Mouse (Mus musculus): ENCODE data around the gene Gpsm1. TPM values are rescaled to one million over a fixed set of nuclear protein-coding genes. Genes with fewer than 3 reads are reported as not detected.

The Gpsm1 gene
- polyA plus RNA-seq, 1 experiment = 20.5 TPM

GRCm38 (mm10) chr2:26286391-26286790 lies 28.9 kb upstream of the Gpsm1 start:
- H3K4me1 ChIP-seq (ENCODE audit: control insufficient read depth, insufficient read depth, low read length) = no peaks in the 10 kb centered on the region
- TF ChIP-seq POLR2A (IDR thresholded peaks at IDR 0.05; ENCODE audit: control insufficient read depth, low read depth, low read length) (no peak), CTCF (IDR thresholded peaks at IDR 0.05; ENCODE audit: control insufficient read depth, insufficient read depth, insufficient replicate concordance, low read depth, low read length) (no peak)
- H3K27me3 ChIP-seq (ENCODE audit: control insufficient read depth, insufficient read depth, low read length) = no peaks in the 10 kb centered on the region
- no peak overlapping the region for H3K4me3 ChIP-seq (ENCODE audit: control insufficient read depth, low read depth, low read length)
- no peak overlapping the region for H3K27ac ChIP-seq (ENCODE audit: control insufficient read depth, insufficient read depth, low read depth, low read length)
- H3K36me3 ChIP-seq (ENCODE audit: control insufficient read depth, insufficient read depth, low read length) = no peaks in the 10 kb centered on the region

GRCm38 (mm10) chr2:26290133-26290532 lies 25.2 kb upstream of the Gpsm1 start:
- H3K4me1 ChIP-seq (ENCODE audit: control insufficient read depth, insufficient read depth, low read length) = no peaks in the 10 kb centered on the region
- no peak overlapping the region for H3K4me3 ChIP-seq (ENCODE audit: control insufficient read depth, low read depth, low read length)
- no peaks in the 10 kb centered on the region for H3K27me3 ChIP-seq (ENCODE audit: control insufficient read depth, insufficient read depth, low read length)
- H3K36me3 ChIP-seq (ENCODE audit: control insufficient read depth, insufficient read depth, low read length) = no peaks in the 10 kb centered on the region
- TF ChIP-seq POLR2A (IDR thresholded peaks at IDR 0.05; ENCODE audit: control insufficient read depth, low read depth, low read length) (no peak), CTCF (IDR thresholded peaks at IDR 0.05; ENCODE audit: control insufficient read depth, insufficient read depth, insufficient replicate concordance, low read depth, low read length) (no peak)
- H3K27ac ChIP-seq (ENCODE audit: control insufficient read depth, insufficient read depth, low read depth, low read length) = no peak overlapping the region

- Histone ChIP-seq H3K4me3 (ENCODE audit: control insufficient read depth, low read depth, low read length) (peak within 1 kb of the TSS; percentile 79), H3K36me3 (ENCODE audit: control insufficient read depth, insufficient read depth, low read length) (no peaks in the 10 kb centered on the region), H3K27ac (ENCODE audit: control insufficient read depth, insufficient read depth, low read depth, low read length) (no peak within 1 kb of the TSS), H3K4me1 (ENCODE audit: control insufficient read depth, insufficient read depth, low read length) (no peaks in the 10 kb centered on the region), H3K27me3 (ENCODE audit: control insufficient read depth, insufficient read depth, low read length) (no peaks in the 10 kb centered on the region)
- TF ChIP-seq CTCF (IDR thresholded peaks at IDR 0.05; ENCODE audit: control insufficient read depth, insufficient read depth, insufficient replicate concordance, low read depth, low read length) (no peak), POLR2A (IDR thresholded peaks at IDR 0.05; ENCODE audit: control insufficient read depth, low read depth, low read length) (peak; percentile 25; the same call in 1 of the 2 replicates)
Observed at GRCm38 (mm10) chr2:26294457-26294856, 20.9 kb upstream of the Gpsm1 start, which contains the start of gene Ccdc187. Gene Ccdc187 (minus strand): TSS chr2:26294557.

GRCm38 (mm10) chr2:26296606-26297195 lies 18.6 kb upstream of the Gpsm1 start:
- TF ChIP-seq POLR2A (IDR thresholded peaks at IDR 0.05; ENCODE audit: control insufficient read depth, low read depth, low read length) (no peak), CTCF (IDR thresholded peaks at IDR 0.05; ENCODE audit: control insufficient read depth, insufficient read depth, insufficient replicate concordance, low read depth, low read length) (no peak)
- Histone ChIP-seq H3K27ac (ENCODE audit: control insufficient read depth, insufficient read depth, low read depth, low read length) (no peak overlapping the region), H3K27me3 (ENCODE audit: control insufficient read depth, insufficient read depth, low read length) (no peaks in the 10 kb centered on the region), H3K36me3 (ENCODE audit: control insufficient read depth, insufficient read depth, low read length) (no peaks in the 10 kb centered on the region), H3K4me1 (ENCODE audit: control insufficient read depth, insufficient read depth, low read length) (peaks cover 2% of the 10 kb centered on the region; the same call in 1 of the 2 replicates), H3K4me3 (ENCODE audit: control insufficient read depth, low read depth, low read length) (peak overlapping the region; percentile 62)

- TF ChIP-seq CTCF (IDR thresholded peaks at IDR 0.05; ENCODE audit: control insufficient read depth, insufficient read depth, insufficient replicate concordance, low read depth, low read length) (no peak), POLR2A (IDR thresholded peaks at IDR 0.05; ENCODE audit: control insufficient read depth, low read depth, low read length) (no peak)
- Histone ChIP-seq H3K4me1 (ENCODE audit: control insufficient read depth, insufficient read depth, low read length) (peaks cover 2% of the 10 kb centered on the region; the same call in 1 of the 2 replicates), H3K36me3 (ENCODE audit: control insufficient read depth, insufficient read depth, low read length) (no peaks in the 10 kb centered on the region), H3K27ac (ENCODE audit: control insufficient read depth, insufficient read depth, low read depth, low read length) (no peak overlapping the region), H3K4me3 (ENCODE audit: control insufficient read depth, low read depth, low read length) (no peak overlapping the region), H3K27me3 (ENCODE audit: control insufficient read depth, insufficient read depth, low read length) (no peaks in the 10 kb centered on the region)
Observed at GRCm38 (mm10) chr2:26298208-26298855, 17.0 kb upstream of the Gpsm1 start.

- no peak overlapping the region for H3K27ac ChIP-seq (ENCODE audit: control insufficient read depth, insufficient read depth, low read depth, low read length)
- H3K27me3 ChIP-seq (ENCODE audit: control insufficient read depth, insufficient read depth, low read length) = no peaks in the 10 kb centered on the region
- no peak overlapping the region for H3K4me3 ChIP-seq (ENCODE audit: control insufficient read depth, low read depth, low read length)
- peaks cover 2% of the 10 kb centered on the region; the same call in 1 of the 2 replicates for H3K4me1 ChIP-seq (ENCODE audit: control insufficient read depth, insufficient read depth, low read length)
- no peaks in the 10 kb centered on the region for H3K36me3 ChIP-seq (ENCODE audit: control insufficient read depth, insufficient read depth, low read length)
- no peak for TF ChIP-seq CTCF (IDR thresholded peaks at IDR 0.05; ENCODE audit: control insufficient read depth, insufficient read depth, insufficient replicate concordance, low read depth, low read length)
- TF ChIP-seq POLR2A (IDR thresholded peaks at IDR 0.05; ENCODE audit: control insufficient read depth, low read depth, low read length) = no peak
Observed at GRCm38 (mm10) chr2:26298856-26299230, 16.5 kb upstream of the Gpsm1 start.

- Histone ChIP-seq H3K4me1 (ENCODE audit: control insufficient read depth, insufficient read depth, low read length) (peaks cover 2% of the 10 kb centered on the region; the same call in 1 of the 2 replicates), H3K27ac (ENCODE audit: control insufficient read depth, insufficient read depth, low read depth, low read length) (no peak overlapping the region), H3K4me3 (ENCODE audit: control insufficient read depth, low read depth, low read length) (no peak overlapping the region), H3K36me3 (ENCODE audit: control insufficient read depth, insufficient read depth, low read length) (no peaks in the 10 kb centered on the region), H3K27me3 (ENCODE audit: control insufficient read depth, insufficient read depth, low read length) (no peaks in the 10 kb centered on the region)
- TF ChIP-seq POLR2A (IDR thresholded peaks at IDR 0.05; ENCODE audit: control insufficient read depth, low read depth, low read length) (no peak), CTCF (IDR thresholded peaks at IDR 0.05; ENCODE audit: control insufficient read depth, insufficient read depth, insufficient replicate concordance, low read depth, low read length) (no peak)
Observed at GRCm38 (mm10) chr2:26299336-26299735, 16.0 kb upstream of the Gpsm1 start.

Data from testis, adult 2 months (tissue).